Mouse (Mus musculus): ENCODE measurements at regions not wholly inside any gene's neighbourhood (a gene's known extent, or its start where the extent isn't known, plus 50 kb on each side); places are given as distances from the start of the nearest gene placed in this dataset. TPM values are rescaled to one million over a fixed set of nuclear protein-coding genes. Genes with fewer than 3 reads are reported as not detected.

DNA sequence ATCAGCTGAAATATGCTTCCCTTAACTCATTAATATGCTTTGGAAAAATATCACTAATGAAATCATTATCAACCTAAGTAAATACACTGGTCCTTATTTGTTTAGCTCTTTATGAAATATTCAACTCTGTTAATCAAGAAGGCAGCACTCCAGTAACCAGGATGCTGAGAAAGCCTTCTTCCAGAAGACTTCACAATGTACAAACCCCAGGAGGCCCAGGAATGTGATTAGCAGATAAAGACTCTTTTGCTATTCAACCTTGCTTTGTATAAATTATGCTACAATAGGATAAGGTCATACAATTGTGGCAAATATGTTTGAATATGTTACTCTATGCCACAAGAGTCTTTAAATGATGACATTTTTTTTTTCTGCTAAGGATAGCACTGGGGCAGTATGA, 204.5 kb upstream of the Cdh18 start:
- no peak overlapping the region for H3K4me2 ChIP-seq (ENCODE audit: low read depth)
- no peaks in the 10 kb centered on the region for H3K9me3 ChIP-seq (ENCODE audit: control insufficient read depth, low read length)
- no peaks in the 10 kb centered on the region for H3K27me3 ChIP-seq (ENCODE audit: control insufficient read depth, insufficient read depth, low read length)
- no peak overlapping the region for H3K27ac ChIP-seq (ENCODE audit: low read depth, low read length)
- no peak overlapping the region for H3K4me3 ChIP-seq (ENCODE audit: low read depth, low read length)
- H3K36me3 ChIP-seq (ENCODE audit: control insufficient read depth, insufficient read depth, low read length) = no peaks in the 10 kb centered on the region
- no peak for DNase-seq (ENCODE audit: low spot score)
- no peak for ATAC-seq (ENCODE audit: insufficient read depth, low FRiP score, low TSS enrichment)
- H3K9ac ChIP-seq (ENCODE audit: low read length) = no peak overlapping the region
- H3K4me1 ChIP-seq (ENCODE audit: control insufficient read depth, insufficient read depth, low read length) = no peaks in the 10 kb centered on the region

DNA sequence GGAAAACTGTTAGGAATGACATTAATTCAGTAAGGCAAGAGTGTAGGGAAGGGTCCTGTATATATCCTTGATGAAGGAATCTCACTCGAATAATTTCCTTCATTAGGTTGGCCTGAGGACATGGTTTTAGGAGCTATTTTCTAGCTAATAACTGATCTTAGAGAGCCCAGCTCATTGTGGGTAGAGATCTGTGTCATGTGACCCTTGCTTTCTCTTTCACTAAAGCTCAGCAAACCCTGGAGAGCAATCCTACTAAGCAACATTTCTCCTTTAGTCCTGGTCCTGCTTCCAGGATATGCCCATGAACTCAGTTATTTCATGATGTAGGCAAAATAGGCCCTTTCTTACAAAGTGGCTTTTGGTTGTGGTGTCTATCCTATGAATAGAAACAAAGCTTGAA, 197.3 kb upstream of the Cdh18 start:
- Histone ChIP-seq H3K9me3 (ENCODE audit: control insufficient read depth, low read length) (no peaks in the 10 kb centered on the region), H3K9ac (ENCODE audit: low read length) (no peak overlapping the region), H3K4me2 (ENCODE audit: low read depth) (no peak overlapping the region), H3K4me3 (ENCODE audit: low read depth, low read length) (no peak overlapping the region), H3K36me3 (ENCODE audit: control insufficient read depth, insufficient read depth, low read length) (no peaks in the 10 kb centered on the region), H3K27ac (ENCODE audit: low read depth, low read length) (no peak overlapping the region), H3K4me1 (ENCODE audit: control insufficient read depth, insufficient read depth, low read length) (no peaks in the 10 kb centered on the region), H3K27me3 (ENCODE audit: control insufficient read depth, insufficient read depth, low read length) (no peaks in the 10 kb centered on the region)
- DNase-seq (ENCODE audit: low spot score) (no peak), ATAC-seq (ENCODE audit: insufficient read depth, low FRiP score, low TSS enrichment) (no peak)
- WGBS = 88% methylated on average over 1 of the region's 1 CpGs

Small RNA genes lying in the stretch of these regions (microRNA-seq; reads per million reads assigned to microRNA genes)
- not detected for gene Gm27525
